Mouse (Mus musculus) CD8-positive naive resting alpha-beta T cell, adult 2 months (primary cell): ENCODE data around the gene Ywhab.

Experiments
- DNase-seq, 2 experiments: peaks; one replicate each; pipeline ENCODE4 v3.0.0; 2022; ENCODE audit warnings: low read depth in 2 of 2, low spot score in 2 of 2

The Ywhab gene

DNA sequence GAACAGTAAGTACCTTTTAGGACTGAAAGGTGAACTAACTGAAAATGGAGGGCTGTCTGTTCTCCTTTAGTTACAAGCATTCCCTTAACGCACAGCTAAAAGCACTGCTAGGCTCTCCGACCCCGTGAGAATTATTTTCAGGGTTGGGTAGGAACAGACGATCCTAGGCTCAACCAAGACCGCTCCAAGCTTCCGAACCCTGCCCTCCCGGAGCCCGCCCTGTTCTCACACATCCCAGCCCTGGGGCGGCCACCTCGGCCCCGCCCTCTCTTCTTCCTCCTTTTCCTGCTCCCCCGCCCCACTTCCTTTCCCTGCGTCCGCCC, at the start of gene Ywhab:
TSS of gene Ywhab (plus strand) at position 307 of the 323 bp plus-strand sequence.
- DNase-seq, result no peak

DNA sequence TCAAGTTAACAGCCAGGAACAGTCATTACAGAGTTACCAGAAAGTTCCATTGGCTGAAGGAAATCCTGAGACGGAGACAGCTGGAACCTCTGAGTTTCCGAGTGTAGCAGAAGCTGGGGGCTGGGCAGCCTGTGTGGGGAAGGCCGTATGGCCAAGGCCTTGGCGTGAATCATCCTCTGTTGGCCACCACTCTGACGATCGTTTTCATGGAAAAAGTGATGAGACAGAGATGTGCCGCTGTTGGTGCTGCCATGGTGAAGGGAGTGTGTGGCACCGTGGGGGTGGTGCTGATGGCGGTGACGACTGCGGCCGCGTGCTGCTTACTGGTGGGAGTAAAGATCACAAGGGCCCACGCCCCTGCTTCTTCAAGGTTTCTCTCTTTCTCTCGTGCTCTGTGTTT, 48.5 kb upstream of the Ywhab start:
- DNase-seq, result no peak

DNA sequence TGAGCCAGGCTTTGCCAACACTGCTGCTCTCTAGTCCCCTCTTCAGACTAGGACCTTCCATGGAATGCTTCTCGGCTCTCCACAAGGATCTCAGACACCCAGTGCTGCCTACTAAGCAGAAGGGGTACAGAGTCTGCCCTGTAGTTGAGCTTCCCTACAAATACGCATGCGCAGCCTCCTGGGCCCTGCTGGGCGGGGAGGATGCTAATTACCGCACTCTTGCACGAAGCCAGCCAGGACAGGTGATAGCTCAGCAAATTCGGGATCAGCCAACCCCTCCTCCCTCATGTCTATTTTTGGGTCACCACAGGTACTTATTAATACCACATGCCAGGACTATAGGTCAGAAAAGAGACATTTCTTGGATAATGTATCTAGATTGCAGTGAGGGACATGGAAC, 46.8 kb upstream of the Ywhab start:
- DNase-seq, result no peak

DNA sequence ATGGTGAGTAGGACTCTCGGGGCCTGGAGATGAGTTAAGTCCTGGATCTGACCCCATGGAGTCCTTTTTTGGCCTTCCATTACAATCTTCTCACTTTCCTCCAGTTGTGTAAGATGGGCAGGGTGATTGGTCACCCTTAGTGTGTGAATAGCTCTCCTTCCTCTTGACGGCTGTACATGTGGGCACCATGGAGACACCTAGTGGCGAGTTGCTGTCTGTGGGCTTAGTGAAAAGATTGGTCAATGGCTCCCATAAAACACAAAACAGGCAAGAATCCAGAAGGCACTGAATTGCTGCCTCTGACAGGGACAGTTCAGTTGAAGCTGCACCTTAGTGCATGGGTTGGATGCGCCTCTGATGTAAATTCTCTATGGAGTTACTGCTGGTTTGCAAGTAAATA, 43.0 kb upstream of the Ywhab start:
- peak in 1 of 2 experiments; percentile 3 for DNase-seq

DNA sequence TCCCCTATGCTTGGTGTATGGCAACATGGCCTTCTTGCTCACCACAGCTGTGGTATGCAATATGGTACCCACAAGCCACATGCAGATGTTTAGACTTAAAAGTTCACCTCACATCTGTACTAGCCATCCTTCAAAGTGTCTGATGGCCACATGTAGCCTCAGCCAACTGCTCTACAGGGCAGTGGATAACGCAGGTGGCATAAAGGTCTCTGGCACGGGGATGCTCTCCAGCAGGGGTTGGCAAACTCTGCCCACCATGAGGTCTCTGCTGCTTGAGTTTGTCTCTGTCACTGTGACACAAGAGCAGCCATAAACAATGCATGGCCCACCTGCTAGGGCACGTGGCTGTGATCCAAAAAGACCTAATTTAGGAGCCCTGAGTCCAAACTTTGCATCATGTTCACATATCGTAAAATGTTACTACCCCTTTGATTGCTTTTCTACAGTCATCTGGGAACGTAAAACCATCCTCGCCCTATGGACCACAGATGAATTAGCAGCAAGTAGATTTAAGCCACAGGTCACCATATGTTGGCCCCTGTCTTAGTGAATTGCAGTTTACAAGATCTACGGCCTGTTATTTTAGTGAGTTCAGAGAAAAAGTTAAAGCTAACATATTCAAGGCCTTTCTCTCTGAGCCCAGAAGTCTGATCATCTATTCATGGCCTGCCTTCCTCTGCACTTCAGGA, 41.0 kb upstream of the Ywhab start:
- DNase-seq, result no peak

DNA sequence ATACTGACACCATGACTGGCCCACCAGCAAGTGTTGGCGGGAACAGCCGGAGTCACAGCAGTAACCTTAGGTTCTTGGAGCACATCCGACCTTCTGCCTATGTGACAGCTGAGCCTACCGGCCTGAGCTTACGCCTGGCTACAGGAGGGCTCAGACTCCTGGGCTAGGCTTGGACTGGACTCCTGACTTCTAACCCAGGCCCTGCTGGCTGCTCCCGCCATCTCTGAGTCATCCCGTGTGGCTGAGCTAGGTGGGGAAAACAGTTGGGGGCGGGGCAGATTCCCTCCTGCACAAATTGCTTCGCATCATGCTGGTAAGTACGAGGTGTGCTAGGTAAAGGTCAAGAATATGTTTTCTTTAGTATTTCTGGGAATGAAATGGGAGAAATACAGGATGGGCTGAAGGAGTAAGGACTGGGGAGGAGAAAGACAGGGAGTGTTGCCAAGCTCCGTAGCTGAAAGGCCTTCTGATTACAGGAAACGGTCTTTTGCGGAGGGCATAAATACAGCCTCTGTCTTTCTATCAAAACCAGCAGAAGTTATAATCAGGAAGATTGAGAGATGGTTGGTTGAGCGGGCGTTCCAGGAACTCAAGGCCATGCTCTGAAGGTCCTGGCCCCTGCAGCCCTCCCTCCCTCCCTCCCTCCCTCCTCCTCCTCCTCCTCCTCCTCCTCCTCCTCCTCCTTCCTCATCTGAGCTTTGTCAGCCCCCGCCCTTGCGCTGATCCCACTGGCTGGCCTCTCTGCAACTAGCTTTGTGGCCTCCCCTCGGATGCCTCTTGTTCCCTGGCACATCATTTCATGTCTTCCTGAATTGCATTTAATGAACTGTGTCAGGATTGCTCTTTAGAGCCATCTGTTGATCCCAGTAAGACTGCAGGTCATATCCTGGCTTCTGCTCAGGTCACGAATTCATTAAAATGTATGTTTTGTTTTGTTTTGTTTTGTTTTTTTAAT, 29.9 kb upstream of the Ywhab start:
- DNase-seq, result no peak

DNA sequence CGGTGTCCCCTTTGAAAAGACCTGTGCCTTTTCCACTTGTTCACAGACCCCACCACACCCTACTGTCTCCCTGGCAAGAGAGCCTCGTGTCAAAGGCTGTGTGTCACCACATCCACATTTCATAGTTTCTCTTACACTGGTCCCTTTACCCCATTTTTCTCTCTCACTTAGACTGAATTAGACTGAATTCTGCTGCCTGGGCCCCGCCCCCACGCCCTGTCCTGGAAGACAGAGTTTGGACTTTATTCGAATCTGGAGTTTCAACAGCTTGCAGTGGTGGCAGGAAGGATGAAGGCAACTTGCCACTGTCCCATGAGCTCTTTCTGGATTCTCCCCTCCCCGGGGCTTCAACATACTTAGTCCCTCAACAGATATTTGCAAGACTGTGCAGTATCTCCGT, 29.1 kb upstream of the Ywhab start:
- no peak for DNase-seq

DNA sequence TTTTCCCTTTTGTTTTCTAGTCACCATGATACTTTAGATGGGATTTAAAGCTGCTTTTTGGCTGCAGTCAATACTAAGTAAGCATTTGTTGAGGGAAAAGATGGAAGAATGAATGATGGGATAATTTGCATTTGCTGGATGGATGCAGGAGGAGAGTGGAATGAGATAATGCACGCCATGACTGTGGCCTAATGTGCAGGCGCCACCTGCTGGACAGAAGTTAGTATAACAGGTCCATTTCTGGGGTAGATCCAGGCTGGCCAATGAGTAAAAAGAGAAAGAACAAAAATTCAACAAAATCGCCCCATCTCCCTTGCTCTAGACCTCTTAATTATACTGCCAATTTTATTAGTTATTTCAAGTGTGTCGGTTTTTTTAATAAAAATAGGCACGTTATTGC, 26.2 kb upstream of the Ywhab start:
- DNase-seq, result peak; percentile 16 to 46

DNA sequence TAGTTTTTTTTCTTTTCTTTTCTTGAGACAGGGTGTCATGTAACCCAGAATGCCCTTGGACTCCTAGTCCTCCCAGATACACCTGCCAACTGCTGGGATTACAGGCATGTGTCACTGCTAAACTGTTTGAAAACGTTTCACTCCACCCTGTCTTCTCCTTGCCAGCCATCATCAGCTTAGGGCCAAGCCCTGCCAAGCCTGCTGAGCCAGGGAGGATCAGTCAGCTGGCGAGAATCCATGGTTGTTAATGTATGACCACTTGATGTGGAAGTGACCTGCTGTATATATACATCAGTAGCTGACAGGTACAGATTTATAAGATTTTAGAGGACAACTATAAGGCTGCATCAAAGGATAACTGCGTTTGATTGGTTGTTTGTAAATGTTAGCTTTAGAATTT, 24.4 kb upstream of the Ywhab start:
- no peak for DNase-seq

DNA sequence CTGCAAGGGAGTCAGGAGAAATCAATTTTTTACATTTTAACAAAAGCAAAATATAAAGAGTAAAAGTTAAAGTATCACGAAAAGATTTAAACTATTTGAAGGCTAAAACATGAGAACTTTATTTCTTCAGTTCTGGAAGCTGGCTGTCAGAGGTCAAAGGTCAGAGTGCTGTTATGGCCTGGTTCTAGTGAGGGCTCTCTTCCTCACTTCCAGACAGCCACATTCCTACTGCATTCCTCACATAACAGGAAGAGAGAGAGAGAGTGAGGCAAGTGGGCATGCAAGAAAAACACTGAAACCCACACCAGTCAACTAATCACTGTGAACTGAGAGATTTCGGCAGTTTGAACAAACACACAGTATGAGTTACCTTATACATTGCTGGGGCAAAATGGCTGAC, 20.7 kb upstream of the Ywhab start:
- no peak for DNase-seq

DNA sequence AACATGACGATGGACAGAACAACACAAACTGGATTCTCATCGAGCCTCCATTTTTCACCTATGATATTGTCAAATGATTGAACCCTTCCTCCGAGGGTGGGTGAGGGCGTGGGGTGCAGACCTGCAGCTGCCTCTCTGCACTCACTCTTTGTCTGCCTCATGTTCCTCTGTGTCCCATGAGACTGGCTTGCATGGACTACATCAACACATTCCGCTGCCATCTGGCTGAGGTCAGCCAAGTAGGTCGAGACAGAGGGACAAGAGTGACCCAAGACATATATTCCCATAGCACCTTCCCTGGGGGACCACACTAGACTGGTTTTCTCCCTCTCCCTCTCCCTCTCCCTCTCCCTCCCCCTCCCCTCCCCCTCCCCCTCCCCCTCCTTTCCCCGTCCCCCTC, 18.3 kb upstream of the Ywhab start:
- DNase-seq, result no peak

DNA sequence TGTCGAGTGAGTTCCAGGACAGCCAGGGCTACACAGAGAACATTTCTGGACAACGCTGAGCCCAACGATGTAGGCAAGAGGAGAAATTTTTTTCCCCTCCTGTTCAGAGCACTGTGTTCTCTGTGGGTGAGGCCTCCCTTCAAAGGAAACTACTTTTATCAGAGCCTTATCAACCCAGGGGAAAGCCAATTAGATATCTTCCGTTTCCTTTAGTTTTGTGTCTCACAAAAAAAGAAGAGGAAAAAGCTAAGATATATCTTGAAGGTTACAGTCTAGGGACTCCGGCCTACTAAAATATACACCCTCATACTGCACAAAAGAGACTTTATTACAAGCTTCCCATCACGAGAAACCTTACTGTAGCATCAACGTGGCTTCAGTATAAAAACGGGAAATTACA, 7.5 kb upstream of the Ywhab start:
- DNase-seq, result no peak

DNA sequence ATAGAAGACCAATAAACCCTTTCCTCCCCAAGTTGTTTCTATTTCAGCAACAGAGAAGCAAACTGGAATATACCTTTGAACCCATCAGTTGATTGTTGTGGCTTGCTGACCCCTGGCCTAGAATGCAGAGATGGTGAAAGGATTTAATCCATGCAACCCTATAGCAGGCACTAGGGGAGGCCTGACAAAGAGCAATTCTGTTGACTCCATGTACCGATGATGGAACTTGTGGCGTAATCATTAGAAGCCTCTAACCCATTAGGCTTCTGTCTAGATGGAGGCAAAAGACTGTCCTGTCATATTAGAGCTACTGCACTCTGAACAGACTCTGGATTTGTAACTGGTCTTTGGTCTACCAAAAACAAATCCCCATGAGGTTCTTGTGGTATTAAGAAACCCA, 1.9 kb upstream of the Ywhab start:
- no peak for DNase-seq

DNA sequence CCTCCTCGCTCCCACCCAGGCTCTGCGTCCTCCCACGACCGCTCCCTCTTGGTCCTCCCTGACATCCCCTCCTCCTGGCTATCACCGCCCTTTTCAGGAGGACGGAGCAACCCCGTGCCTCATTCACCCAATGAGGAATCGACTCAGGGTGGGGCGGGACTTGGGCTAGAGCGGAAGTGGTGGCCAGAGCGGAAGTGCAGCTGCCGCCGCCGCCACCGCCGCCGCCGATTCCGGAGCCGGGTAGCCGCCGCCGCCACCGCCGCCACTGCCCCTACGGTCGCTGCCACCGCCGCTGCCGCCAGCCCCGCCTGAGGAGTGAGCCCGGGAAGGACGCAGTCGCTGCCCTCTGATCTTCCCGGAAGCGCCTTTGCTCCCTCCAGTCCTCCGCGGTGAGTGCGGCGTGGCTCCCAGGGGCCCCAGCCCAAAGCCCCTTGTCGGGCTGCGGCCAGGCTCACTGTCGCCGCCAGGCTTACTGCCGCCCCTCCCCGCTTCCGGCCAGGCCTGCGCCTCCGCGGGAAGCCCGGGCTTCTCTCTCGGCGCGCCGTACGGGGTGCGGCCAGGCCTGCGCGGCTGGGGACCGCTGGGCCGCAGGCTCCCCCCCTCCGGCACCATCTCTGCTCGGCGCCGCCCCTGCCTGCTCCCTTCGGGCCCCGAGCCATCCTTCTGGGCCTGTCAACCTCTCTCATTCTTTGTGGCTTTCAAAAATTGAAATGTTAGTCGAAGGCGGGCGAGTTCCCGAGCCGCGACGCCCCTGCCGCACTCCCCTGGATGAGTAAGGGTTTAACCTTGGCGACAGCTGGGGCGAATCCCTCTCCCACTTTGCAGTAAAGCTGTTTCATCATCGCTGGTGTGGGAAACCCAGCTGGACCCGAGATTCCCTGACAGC, 460 bp downstream of the Ywhab start:
- DNase-seq, result peak; percentile 77 to 85

DNA sequence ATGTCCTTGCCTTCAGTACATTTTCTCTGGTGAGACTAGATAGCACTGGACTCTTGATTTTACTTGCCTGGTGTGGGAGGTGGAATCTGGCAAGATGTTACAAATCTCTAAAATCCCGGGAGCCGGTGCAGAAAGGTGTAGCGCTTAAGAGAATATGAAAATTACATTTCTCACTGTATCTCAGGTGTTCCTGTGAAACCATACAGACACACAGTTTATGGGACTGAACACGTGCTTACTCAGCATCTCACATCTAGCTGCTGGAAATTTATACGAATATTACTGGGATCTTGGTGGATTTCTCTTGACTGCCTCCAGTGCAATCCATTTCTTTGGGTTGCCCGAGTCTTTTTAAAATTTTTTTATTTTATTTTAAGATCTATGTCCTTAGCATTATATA, 1.5 kb downstream of the Ywhab start:
- no peak for DNase-seq

DNA sequence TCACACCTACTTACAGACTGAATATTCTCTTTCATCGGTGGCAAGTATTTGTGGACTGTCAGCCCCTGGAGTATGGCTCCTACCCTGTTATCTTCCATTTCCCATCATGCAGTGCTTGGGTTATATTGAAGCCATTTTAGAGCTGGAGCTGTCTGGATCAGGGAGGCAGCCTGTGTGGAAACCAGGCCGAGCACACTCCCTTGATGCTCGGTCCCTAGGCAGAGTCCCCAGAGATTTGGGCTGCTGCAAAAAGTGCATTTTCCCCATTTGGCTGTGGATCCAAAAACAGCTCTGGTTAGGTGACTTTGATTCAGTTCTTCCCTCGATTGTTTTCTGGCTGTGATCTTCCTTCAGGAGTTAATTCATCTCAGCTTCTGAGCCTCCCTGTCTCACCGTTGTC, 2.1 kb downstream of the Ywhab start:
- DNase-seq, result no peak

DNA sequence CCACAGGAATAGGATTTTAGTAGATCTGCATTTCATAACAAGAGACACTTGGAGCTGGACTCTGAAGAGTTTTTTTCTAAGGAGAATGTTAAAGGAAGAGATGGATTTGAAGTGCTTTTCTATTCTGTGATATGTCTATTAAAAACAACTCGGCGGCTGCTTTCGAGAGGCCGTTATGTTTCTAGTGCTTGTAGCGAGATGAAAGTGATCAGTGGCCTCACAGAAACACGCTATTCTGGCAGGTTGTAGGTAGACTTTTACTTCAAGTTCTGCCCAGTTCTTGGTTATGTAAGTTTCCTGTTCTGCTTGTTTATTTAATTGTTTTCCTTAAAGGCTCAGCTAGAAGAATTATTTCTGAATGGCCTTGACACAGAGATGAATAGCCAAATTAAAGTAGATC, 4.2 kb downstream of the Ywhab start:
- DNase-seq, result no peak

DNA sequence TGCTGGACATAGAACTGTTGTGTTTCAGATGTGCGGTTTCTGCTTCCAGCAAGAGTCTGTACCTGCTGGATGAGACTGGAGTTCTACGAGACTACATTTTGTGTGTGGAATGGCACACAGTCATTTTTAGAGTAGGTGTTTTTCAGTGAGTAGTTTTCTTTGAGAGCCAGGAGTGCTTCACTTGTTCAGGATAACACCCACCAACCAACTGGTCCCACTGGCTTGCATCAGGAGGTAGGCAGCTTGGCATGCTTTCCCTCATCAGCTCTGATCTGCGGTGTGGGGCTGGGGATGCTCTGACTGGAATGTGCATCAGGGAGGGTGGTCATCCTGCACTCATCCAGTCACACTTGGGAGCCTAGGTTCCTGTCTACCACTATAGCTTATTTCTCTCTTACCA, 7.9 kb downstream of the Ywhab start:
- no peak for DNase-seq

DNA sequence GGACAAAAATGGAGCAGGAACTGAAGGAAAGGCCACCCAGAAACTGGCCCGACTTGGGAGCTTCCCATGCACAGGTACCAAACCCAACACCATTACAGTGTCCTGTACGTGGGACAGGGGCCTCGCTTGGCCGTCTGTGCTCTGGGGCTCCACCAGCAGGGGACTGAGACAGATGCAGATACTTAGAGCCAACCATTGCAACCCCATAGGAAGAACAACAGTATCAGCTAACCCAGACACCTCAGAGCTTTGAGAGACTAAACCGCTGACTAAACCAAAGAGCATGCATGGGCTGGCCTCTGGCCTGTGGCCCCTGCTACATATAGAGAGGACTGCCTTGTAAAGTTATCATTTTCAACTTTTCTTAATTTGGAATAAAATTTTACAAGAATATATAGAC, 9.7 kb downstream of the Ywhab start:
- no peak for DNase-seq

DNA sequence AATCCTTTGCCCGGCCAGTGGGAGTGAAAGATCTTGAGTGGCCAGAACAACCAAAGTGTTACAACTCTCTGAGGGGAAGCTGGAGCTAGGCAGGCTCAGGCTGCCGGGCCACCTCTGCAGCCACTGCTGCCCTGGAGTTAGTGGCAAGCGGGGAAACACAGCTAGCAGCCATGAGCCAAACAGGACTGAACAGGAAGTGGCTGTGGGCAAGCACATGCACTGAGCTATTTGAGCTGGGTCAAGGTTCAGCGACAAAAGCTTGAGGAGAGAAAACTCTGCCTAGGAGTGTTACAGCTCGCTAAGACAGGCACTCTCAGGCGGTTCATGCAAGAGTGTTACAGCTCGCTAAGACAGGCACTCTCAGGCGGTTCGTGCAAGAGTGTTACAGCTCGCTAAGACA, 12.2 kb downstream of the Ywhab start:
- DNase-seq, result peak; percentile 31 to 41

DNA sequence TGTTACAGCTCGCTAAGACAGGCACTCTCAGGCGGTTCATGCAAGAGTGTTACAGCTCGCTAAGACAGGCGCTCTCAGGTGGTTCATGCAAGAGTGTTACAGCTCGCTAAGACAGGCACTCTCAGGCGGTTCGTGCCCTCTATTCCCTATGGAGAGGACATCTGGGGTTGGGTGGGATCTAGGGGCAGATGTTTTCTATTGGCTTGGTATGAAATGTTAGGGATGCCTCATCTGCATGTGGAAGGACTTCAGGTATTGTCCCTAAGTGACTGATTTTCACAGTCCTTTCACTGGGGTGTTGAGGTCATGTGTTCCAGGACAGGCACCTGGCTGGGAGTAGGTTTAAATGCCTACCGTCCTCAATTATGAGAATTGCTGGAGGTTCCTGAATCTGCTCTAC, 12.8 kb downstream of the Ywhab start:
- DNase-seq, result no peak
